Mouse (Mus musculus) large intestine, adult 2 months (tissue): ENCODE measurements around the gene Trim10. TPM values are rescaled to one million over a fixed set of nuclear protein-coding genes. Genes with fewer than 3 reads are reported as not detected.

Experiments used
- DNase-seq: peaks from one replicate; pipeline ENCODE4 v3.0.0-alpha.2; 2012; ENCODE audit warnings: low read depth, low spot score
- WGBS: fragments of 180-500 bp; shearing (Covaris S2); methylation state at CpG from one replicate; pipeline ENCODE4 v1.1.7; 2018; 5-methylcytosine and 5-hydroxymethylcytosine counted together
- polyA plus RNA-seq: library from polyadenylated mRNA; depleted of rRNA; stranded (reverse); fragments of >200 nt; gene quantifications from 2 replicates; pipeline ENCODE4 v1.2.3, GENCODE M21; 2012; rRNA removed

Gene Trim10
- polyA plus RNA-seq, 1 experiment: 0.24 TPM

DNA sequence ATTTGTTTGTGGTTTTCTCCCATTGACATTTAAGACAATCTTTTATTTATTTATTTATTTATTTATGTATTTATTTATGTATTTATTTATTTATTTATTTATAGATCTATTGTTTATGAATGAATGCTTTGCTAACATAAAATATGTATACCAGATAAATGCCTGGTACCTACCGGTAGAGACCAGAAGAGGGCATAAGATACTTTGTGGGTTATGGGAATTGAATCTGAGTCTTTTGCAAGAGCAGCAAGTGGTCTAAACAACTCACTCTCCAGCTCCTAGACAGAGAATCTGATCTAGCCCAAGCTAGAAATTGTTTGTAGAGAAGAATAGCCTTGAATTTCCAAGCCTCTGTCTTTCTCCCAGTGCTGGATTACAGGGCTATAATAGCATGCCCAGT is 31.3 kb downstream of the Trim10 start:
- WGBS: 11% methylated on average over 1 of the region's 1 CpGs
- no peak for DNase-seq

DNA sequence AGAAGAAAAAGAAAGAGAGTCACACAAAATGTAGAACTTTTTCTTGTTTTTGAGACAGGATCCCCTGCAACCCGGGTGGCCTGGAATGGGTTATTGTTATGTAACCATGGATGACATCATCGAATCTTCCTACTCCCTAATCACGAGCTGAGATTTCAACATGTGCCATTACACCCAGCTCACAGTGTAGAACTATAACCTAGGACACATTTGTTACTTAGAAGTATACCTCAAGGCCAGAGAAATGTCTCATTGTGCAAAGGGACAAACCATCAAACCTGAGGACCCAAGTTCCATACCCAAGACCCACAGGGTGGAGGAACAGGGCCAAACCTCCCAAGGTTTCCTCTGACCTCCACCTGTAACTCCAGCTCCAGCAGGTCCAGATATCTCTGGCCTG is 34.3 kb downstream of the Trim10 start:
- 63% methylated on average over 3 of the region's 3 CpGs for WGBS
- no peak for DNase-seq

DNA sequence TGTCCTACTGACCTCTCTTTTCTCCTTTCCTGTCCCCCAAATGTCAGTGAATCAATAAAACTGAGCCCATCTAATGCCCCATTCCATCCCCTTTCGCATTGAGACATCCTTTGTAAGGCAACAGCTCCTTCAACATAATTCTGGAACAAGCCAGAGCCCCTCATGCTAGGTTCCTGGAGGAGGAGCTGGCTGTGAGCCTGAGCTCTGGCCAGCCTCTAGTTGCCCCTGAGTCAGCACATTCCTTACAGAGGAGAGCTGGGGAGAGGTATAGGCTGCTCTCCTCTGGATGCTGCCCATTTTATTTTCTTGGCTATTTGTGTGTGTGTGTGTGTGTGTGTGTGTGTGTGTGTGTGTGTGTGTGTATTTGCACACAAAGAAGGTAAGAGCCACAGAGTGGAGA is 38.9 kb downstream of the Trim10 start:
- 59% methylated on average over 1 of the region's 1 CpGs for WGBS
- DNase-seq: no peak

DNA sequence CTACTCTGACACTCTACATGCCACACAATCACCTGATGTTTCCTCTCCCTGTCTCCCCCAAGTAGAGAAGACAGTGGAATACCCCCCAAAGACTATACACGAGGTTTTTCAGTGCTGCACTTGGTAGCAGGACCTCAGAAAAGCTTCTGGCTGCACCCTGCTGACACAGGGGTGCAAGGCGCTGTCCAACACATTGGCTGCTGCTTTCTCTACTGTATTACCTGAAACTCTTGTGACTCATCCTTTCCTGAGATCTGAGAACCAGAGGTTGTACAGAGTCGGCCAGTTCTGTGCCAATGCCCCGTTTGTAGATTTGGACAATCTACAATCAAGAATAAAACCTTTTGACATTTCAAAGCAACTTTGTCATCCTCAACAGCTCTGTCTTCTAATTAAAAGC is 40.4 kb downstream of the Trim10 start:
- WGBS: 67% methylated on average over 4 of the region's 4 CpGs
- no peak for DNase-seq

DNA sequence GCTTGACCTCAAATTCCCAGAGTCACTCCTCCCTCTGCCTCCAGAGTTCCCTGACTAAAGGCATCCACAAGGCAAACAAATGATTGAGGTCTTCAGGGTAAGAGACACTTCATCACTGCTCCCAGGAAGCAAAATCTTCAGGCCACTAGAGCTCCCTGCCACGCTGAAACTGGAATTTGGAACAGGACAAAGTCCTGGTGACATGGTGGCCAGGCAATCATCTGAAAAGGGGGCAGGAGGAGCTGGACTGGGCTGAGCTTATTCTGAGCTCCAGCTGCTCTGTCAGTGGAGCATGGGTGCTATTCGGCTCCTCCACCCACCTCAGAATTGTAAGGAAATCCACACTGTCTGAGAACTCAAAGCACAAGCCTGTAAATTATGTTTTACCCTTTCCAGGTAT is 42.7 kb downstream of the Trim10 start:
- DNase-seq: no peak
- 32% methylated on average over 2 of the region's 2 CpGs for WGBS

DNA sequence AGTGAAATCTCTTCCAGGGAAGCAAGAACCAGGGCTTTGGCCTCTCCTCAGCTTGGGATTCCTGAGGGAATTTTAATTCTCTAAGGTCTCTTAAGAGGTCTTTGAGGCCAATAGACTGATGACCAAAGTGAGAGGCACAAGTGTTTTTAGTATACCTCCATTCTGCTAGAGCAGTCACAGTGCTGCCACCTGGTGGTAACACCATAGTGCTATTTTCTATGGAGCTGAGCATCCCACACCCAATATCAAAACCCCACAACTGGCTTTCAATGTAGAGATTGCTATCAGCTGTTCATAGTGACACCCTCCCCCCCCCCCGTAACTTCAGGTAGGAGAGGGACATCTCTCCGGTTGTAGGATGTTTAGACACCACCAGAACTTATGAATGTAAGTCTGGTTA is 44.7 kb downstream of the Trim10 start:
- 8% methylated on average over 2 of the region's 2 CpGs for WGBS
- no peak for DNase-seq

DNA sequence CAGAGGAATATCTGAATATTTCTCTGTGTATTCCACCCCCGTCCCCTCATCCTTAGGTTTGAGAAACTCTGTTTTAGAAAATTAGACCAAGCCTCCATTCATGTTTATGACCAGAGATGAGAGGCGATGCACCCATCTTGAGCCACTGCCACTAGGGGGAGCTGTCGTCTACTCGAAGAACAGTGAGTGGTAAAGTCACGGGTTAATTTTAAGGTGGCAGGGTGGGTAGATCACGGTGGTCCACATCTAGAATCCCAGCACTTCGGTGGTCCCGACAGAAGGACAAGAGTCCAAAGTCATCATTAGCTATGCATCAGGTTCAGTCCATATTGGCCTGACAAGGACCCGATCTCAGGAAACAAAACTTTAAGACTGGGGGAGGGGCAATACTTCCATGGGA is 45.7 kb downstream of the Trim10 start:
- WGBS: 10% methylated on average over 9 of the region's 9 CpGs

DNA sequence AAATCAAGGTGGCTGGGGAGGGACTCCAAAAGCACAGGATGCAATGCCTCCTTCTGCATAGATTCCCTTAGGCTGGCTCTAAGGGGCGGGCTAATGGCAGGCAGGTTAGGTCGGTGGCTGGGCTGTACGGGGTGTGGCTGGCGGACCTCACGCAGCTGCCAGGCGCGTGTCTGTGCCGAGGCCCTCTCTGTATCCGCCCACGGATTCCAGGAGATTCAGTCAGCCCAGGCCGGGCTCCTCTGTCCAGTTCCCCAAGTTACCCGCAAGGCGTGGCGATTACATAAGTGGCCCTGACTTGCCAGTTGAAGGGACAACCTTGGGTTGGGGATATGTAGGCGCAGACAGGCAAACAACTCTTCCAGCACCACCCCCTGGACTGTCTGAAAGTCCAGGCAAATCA is 50.9 kb downstream of the Trim10 start:
- DNase-seq: no peak
- WGBS: 13% methylated on average over 15 of the region's 15 CpGs

More for the DNA sequence above, 45.7 kb downstream of the Trim10 start:
- DNase-seq: no peak

DNA sequence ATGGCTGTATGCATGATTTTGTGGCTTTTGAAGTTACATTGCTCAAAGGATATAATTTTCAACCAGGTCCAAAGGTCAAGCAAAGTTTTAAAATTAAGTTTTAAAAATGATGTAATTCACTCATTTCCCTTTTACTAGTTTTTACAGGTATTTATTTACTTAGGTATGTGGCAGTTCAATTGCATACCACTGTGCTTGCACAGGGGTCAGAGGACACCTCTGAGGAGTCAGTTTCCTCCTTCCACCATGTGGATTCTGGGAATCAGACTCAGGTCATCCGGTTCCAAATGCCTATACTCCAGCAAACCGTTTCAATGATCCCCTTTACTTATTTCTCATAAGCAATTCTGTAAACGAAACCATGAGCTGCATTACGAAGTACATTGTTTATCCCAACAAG is 53.3 kb downstream of the Trim10 start:
- no peak for DNase-seq
- 49% methylated on average over 4 of the region's 4 CpGs for WGBS

DNA sequence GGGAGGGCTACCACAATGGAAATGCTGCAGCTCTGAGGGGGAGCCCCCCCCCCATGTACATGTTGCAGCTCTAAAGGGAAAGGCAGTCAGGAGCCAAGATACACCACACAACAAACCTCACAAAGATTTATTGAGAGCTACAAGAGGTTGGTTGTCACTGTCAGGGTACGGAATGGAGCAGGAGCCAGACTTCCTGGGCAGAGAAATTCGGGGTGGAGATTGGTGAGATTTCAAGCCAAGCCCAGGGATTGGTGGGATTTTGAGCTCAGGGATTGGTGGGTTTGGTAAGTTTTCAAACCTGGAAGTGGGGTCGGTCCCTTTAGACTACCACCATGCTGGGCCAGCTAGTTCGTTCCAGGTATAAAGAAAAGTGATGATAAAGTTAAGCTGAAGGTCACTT is 54.1 kb downstream of the Trim10 start:
- no peak for DNase-seq
- WGBS: 78% methylated on average over 4 of the region's 4 CpGs

Other genes with a start within 250 kb of the Trim10 start
- 0.19 TPM in 1 of 2 replicates, not detected in the other for gene H2-M9, start 226.9 kb upstream of the Trim10 start, polyA plus RNA-seq
- not detected in 2 replicates for gene H2-M1, start 197.4 kb upstream of the Trim10 start, polyA plus RNA-seq
- not detected in 2 replicates for gene H2-M10.5, start 96.7 kb upstream of the Trim10 start, polyA plus RNA-seq
- not detected in 2 replicates for gene H2-M10.6, start 57.4 kb upstream of the Trim10 start, polyA plus RNA-seq
- 36.3 and 48.6 TPM in 2 replicates for gene Trim26, start 32.4 kb upstream of the Trim10 start, polyA plus RNA-seq
- 49.0 and 59.4 TPM in 2 replicates for gene Trim15, start 2.4 kb upstream of the Trim10 start, polyA plus RNA-seq
- 65.2 and 73.9 TPM in 2 replicates for gene Trim40, start 20.5 kb downstream of the Trim10 start, polyA plus RNA-seq
- 45.9 and 70.6 TPM in 2 replicates for gene Trim31, start 28.5 kb downstream of the Trim10 start, polyA plus RNA-seq
- 4.7 and 4.8 TPM in 2 replicates for gene Rnf39, start 73.3 kb downstream of the Trim10 start, polyA plus RNA-seq
- gene Ppp1r11, start 82.2 kb downstream of the Trim10 start, polyA plus RNA-seq: 46.0 and 54.1 TPM in 2 replicates
- gene Znrd1, start 89.0 kb downstream of the Trim10 start, polyA plus RNA-seq: 36.9 and 49.6 TPM in 2 replicates
- 1.2 and 2.2 TPM in 2 replicates for gene Znrd1as, start 89.0 kb downstream of the Trim10 start, polyA plus RNA-seq
- gene 2410137M14Rik, start 111.7 kb downstream of the Trim10 start, polyA plus RNA-seq: not detected in 2 replicates
- gene H2-M5, start 120.0 kb downstream of the Trim10 start, polyA plus RNA-seq: 0.14 TPM in 1 of 2 replicates, not detected in the other
- gene Zfp57, start 131.6 kb downstream of the Trim10 start, polyA plus RNA-seq: 1.4 and 2.6 TPM in 2 replicates
- not detected in 2 replicates for gene Mog, start 153.8 kb downstream of the Trim10 start, polyA plus RNA-seq
- gene Gabbr1, start 176.4 kb downstream of the Trim10 start, polyA plus RNA-seq: 8.1 and 11.3 TPM in 2 replicates
- gene Olfr90, start 218.9 kb downstream of the Trim10 start, polyA plus RNA-seq: not detected in 2 replicates
- not detected in 2 replicates for gene Olfr91, start 228.7 kb downstream of the Trim10 start, polyA plus RNA-seq